Mouse (Mus musculus): ENCODE data around the gene C2cd4d.

Gene C2cd4d

DNA sequence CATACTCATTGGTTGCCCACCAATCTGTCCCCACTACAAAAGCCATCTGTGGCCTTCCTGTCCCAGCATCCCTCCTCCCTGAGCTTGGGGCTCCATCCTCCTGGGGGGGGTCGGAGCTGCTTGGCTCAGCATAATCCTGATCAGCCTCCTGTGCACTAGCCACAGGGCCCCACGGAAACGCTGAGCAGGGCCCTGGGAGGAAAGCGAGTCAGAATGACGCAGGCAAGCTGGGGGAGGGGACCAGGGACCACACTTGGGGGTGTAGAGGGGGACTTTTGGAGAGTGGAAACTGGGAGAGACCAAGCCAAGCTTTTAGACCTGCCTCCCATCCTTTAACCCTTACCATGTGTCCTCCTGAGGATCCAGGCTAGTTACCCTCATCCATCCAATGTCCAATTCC lies 13.6 kb downstream of the C2cd4d start:
- no peak for DNase-seq (ENCODE audit: low read depth, low spot score)

GRCm38 (mm10) chr3:94377028-94377923 lies 15.0 kb downstream of the C2cd4d start:
- DNase-seq (ENCODE audit: low read depth, low spot score): peak; percentile 30

DNA sequence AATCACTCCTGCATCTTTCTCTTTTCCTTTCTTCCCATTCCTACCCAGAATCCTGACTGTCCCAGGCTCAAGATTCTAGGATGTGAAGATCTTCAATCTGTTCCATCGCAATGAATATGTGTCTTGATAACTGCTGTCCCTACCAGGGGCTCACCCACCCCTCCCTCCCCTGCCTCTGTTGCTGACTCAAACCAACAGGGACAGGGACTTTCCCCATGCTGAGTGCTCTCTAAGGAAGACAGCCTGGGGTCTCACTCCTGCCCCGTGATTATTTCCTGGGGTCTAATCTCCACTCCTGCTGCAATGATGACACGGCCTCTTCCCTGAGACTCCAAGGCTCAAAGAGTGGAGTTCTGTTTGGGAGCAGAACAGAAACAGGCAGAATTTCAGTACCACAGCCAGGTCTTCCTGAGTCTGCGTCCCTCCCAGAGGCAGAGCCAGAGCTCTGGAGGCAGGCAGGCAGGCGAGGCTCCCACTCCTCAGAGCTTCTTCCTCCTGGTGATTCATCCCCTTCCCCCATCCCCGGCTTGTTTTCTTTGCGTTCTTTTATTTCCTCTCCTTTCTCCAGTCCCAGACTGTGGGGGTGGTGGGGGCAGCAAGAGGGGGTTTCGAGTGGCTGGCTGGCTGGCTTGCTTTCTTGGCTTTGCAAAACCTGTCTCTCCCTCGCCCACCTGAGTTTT lies 17.7 kb downstream of the C2cd4d start:
- DNase-seq (ENCODE audit: low read depth, low spot score): no peak

GRCm38 (mm10) chr3:94382308-94382707 lies 20.1 kb downstream of the C2cd4d start:
- DNase-seq (ENCODE audit: low read depth, low spot score): no peak

DNA sequence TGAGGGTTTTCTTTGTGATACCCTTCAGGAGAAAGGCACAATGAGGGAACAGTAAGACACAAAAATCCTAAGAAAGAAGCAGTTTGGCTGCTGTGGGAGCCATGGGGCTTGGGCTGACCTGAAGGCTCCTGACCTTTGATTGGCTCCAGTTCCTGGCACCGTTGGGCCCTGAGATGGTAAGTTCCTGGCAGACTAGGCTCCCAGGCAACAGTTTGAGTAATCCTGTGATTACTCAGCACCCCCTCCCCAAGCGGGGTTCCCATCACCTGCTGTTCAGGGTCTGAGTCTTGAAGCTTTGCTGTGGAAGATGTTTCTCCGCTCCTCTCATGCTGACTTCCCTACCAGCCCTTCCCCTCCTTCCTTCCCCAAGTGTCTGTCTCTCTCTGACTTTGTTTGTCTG lies 21.2 kb downstream of the C2cd4d start:
- DNase-seq (ENCODE audit: low read depth, low spot score): no peak

DNA sequence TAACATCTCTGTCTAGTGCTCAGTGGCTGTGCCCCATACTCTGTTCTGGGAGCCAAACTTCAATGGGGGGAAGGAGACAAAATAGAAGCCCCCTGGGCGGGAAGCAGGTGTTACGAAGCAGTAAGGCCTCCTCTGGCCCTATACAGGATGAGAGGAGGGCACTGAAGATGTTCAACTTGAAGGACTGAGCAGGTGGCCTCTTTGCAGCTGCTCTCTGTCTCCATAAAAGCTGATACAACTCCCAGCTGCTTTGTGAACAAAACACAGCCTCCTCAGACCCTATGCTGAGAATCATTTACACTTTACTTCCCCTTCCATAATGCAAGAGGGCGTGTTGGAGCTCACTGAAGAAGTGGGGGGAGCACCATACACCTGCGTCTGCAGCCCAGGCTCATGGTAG lies 24.4 kb downstream of the C2cd4d start:
- no peak for DNase-seq (ENCODE audit: low read depth, low spot score)

DNA sequence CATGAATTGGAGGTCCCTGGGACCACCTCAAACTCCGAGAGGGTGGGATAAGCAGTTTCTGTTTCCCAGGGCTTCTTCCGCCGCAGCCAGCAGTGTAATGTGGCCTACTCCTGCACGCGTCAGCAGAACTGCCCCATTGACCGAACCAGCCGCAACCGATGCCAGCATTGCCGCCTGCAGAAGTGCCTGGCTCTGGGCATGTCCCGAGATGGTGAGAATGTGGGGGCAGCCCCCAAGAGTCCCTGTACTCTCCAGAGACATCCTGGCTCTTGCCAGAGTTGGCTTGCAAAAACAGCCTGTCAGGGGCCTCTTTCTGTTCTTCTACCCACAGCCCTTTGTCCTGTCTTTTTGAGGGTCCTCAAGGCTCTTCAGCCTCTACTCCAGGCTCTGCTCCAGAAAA lies 25.2 kb downstream of the C2cd4d start:
- no peak for DNase-seq (ENCODE audit: low read depth, low spot score)

- DNase-seq (ENCODE audit: low read depth, low spot score): no peak
Measured at GRCm38 (mm10) chr3:94388047-94388446, 25.8 kb downstream of the C2cd4d start.

DNA sequence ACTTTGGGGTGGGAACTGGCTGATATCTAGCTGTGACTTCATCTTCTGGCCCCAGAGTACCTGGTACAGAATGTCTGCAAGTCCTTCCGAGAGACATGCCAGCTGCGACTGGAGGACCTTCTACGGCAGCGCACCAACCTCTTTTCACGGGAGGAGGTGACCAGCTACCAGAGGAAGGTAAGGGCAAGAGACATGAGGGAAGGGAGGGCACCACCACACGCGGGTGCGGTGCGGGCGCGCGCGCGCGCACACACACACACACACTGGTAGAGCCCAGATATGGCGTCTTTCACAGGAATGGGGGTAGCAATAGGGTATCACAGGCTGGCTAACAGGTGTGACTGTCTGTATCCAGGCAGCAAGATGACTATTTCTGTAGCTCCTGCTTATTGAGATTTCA lies 27.2 kb downstream of the C2cd4d start:
- no peak for DNase-seq (ENCODE audit: low read depth, low spot score)

- no peak for DNase-seq (ENCODE audit: low read depth, low spot score)
Measured at GRCm38 (mm10) chr3:94391001-94391400, 28.8 kb downstream of the C2cd4d start.

- DNase-seq (ENCODE audit: low read depth, low spot score): no peak
Measured at GRCm38 (mm10) chr3:94392128-94392527, 29.9 kb downstream of the C2cd4d start.

DNA sequence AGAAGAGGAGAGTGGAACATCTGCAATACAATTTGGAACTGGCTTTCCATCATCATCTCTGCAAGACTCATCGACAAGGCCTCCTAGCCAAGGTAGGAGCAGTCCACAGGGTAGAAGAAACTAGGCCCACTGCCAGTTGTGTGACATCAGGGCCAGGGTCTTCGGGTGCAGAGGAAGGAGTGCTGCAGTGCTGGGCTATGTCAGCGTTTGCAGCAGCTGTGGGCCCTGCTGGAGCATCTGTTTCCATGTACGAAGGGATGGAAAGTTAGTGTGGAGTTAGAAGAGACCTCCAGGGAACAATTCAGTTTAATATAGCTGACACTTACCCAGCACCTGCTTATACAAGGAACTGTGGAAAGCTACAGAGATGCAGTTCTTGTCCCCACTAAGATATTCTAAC lies 30.8 kb downstream of the C2cd4d start:
- DNase-seq (ENCODE audit: low read depth, low spot score): no peak

DNA sequence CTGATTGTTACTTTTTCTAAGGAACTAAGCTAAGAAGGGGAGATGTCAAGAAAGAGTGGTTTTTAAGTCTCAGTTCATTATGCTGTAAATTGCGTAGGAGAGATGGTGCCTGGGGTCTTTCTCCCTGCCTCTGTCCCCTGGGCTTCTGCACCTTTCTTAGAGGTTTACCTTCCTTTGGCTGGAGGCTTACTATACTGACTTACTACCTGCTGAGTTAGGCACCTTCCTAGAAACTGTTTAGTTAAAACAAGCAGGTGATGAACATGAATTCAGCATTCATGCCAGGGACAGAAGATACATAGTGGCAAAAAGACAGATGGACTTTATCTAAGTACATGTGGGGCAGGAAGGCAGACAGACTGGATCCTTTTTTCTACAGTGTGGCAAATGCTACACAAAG lies 34.1 kb downstream of the C2cd4d start:
- DNase-seq (ENCODE audit: low read depth, low spot score): no peak

GRCm38 (mm10) chr3:94396851-94397250 lies 34.6 kb downstream of the C2cd4d start:
- DNase-seq (ENCODE audit: low read depth, low spot score): no peak

DNA sequence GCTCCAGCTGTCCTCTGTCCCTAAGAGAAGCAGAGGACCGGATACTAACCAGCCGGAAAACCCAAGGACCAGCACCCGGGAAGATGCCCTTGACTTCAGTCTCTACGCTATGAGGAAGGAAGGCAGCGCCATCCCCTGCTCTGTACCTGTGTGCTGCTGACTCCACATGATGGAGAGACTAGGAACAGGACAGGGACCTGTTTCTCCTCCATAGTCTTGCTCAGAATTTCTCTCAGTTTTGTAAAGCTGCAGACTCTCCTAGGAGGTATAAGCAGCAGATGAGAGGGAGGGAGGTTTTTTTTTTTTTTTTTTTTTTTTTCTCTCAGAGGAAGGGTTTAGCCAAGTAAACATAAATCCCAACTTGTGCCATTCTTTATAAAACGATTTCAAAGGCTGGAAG lies 36.0 kb downstream of the C2cd4d start, which contains the start of gene Lingo4:
Lingo4 (plus strand) TSS at position 301 of the 400 bp plus-strand sequence.
- no peak for DNase-seq (ENCODE audit: low read depth, low spot score)

DNA sequence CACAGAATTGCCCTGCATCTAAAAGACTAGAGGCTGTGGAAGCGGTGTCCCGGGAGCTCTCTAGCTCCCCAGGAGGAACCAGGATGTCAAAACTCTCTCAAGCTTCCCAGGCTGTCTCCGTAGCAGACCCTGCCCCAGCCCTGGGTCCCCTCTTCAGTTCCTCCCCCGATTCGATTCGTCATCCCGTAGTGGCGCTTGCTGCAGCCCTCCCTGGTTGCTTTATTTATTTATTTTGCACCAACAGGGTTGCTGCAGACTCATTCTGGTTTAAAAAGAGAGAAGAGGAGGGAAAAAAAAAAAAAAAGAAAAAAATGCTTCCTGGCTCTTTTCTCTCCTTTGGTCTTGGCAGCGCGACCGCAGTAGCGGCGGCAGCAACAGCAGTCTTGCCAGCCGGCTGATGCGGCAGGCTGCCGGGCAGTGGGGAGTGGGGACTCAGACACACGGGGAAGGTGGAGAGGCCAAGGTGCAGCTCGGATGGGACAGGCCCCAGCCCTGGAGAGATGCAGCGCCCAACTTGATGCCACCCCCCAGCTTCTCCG lies 36.8 kb downstream of the C2cd4d start:
- DNase-seq (ENCODE audit: low read depth, low spot score): no peak

- DNase-seq (ENCODE audit: low read depth, low spot score): no peak
Measured at GRCm38 (mm10) chr3:94399663-94400310, 37.5 kb downstream of the C2cd4d start.

DNA sequence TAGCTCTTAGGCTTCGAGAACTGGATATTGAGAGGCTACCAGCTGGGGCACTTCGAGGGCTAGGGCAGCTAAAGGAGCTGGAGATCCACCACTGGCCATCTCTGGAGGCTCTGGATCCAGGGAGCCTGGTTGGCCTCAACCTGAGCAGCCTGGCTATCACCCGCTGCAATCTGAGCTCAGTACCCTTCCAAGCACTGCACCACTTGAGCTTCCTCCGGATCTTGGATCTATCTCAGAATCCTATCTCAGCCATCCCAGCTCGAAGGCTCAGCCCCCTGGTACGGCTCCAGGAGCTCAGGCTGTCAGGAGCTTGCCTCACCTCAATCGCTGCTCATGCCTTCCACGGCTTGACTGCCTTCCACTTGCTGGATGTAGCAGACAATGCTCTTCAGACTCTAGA lies 40.2 kb downstream of the C2cd4d start:
- no peak for DNase-seq (ENCODE audit: low read depth, low spot score)

DNA sequence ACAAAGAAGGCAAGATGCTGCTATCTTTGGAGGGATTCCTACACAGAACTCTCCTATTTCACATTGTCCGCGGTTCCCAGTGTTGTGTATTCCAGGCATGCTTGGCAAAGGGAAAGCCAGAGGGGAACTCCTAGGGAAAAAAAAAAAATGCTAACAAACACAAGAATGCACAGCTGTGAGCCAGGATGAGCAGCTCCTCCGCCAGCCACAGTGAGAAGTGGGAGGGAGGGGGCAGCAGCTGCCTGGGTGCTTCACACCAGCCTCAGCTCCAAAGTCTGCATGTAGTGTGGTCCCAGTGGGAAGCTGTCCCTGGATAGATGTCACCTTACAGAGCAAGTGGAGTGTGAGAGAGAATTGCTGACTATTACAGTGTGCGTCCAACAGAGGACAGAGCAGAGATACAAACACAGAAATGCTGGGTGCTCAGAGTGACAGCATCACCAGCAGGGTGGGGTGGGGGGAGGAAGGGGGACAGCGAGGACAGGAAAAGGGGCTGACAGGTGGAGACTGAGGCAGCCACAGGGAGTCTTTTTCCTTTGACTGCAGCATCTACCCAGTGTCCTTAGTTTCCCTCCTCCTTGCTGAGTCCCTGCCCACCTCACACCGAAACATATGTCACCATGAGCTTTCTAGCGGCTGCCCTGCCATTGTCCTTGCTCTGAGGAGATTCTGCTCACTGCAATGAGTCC lies 42.3 kb downstream of the C2cd4d start:
- DNase-seq (ENCODE audit: low read depth, low spot score): no peak

GRCm38 (mm10) chr3:94405561-94405960 lies 43.3 kb downstream of the C2cd4d start:
- DNase-seq (ENCODE audit: low read depth, low spot score): no peak

DNA sequence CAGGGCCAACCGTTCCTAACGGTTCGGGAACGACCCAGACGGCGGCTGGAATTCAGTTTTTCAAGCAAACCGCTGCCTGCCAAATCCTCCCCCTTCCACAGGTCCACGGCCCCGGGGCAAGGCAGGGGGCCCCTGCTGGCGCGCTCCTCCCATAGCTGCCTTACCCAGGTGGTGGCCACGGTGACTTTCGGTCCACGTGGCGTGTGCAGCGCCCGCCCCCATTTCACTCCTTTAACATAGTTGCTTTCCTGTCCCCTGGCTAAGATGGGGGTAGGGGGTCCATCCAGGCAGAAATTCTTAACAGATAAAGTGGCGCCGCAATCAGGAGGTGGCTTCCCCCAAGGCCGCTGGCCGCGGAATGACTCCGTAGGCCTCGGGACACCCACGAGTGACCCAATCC lies 50.3 kb downstream of the C2cd4d start:
- no peak for DNase-seq (ENCODE audit: low read depth, low spot score)

Measured in ZHBTc4 (cell line).